Mouse (Mus musculus) neutrophil, adult 5-6 weeks (primary cell): ENCODE measurements around the gene Trak1. TPM values are rescaled to one million over a fixed set of nuclear protein-coding genes. Genes with fewer than 3 reads are reported as not detected.
A peak's percentile ranks its signal among the peaks of the same experiment; 100 is the strongest.
"Not testable (repeated sequence)": the region's sequence is repeated elsewhere in the genome, so short reads cannot be mapped to it uniquely, and the experiment has no call there.

Experiments
- ATAC-seq: fragments of 151-379, 151-347 bp; 2 replicates; pipeline ENCODE4 v1.8.0; 2017; ENCODE audit warnings: mild to moderate bottlenecking, moderate TSS enrichment; ENCODE audit not compliant: insufficient number of reproducible peaks, poor library complexity, low FRiP score, severe bottlenecking; ENCODE audit errors: extremely low read depth
- total RNA-seq: library from RNA; stranded (forward); fragments of 200-1000 nt; gene quantifications from 2 replicates; pipeline ENCODE4 v1.2.3, GENCODE M21; 2017

Gene Trak1
- total RNA-seq, 1 experiment from 2014 or later: 45.3 TPM

- ATAC-seq: peak; percentile 51
Measured at GRCm38 (mm10) chr9:121313656-121314374, 16.5 kb downstream of the Trak1 start.

DNA sequence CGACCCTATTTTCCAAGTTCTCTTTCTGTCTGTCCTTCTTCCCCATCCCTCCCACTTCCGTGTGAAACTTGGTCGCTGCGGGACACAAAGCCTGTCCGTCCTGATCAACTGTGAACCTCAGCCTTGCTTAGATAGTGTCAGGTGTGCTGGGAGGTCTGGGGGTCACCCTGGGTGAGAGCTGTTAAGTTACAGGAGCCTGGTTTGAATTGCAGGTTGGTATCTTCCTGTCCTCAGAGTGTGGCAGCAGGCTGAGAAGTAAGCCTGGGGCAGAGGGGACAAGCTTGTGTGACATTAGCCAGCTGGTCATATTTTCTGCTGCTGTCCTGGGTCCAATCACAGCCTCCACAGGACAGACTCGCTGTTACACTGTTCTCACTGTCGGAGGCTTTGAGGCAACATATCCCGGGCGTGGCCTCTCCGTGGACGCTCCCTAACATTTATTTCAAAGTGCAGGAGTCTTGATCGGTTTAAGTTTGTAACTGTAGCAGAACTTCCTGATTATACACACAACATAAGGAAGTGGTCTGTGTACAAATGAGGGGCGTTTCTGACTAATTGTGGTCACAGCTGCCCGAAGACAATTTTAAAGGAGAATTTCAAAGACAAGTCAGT lies 17.3 kb downstream of the Trak1 start:
- ATAC-seq: peak; percentile 43

DNA sequence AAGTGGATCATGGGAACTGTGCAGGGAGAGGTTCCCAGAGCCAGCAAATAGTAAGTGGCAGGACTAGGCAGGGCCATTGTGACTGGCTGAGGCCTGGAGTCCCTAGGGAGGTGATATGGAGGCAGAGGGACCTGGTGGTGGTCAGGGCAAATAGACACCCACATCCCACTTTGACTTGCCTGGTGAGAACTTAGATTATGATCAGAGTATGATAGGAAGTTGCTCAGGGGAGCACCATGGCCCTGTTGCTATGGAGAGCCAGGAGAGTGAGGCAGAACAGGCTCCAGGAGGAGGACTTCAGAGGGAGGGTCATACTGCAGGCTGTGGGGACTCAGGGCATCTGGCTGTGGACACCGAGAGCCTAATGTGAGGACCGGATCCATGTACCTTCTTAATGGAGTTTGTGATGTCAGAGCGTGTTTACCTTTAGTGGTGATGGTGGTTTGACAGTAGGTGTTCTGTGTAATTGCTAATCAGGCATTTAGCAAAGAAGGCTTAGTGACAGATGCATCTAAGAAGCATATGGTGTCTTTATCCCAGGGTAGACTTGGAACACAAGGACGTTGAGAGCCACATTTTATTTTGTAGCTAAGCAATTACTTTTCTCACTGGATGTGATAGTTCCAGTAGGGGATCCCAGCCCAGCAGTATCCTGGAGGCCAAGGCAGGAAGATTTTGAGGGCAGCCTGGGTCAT lies 18.7 kb downstream of the Trak1 start:
- ATAC-seq: no peak

DNA sequence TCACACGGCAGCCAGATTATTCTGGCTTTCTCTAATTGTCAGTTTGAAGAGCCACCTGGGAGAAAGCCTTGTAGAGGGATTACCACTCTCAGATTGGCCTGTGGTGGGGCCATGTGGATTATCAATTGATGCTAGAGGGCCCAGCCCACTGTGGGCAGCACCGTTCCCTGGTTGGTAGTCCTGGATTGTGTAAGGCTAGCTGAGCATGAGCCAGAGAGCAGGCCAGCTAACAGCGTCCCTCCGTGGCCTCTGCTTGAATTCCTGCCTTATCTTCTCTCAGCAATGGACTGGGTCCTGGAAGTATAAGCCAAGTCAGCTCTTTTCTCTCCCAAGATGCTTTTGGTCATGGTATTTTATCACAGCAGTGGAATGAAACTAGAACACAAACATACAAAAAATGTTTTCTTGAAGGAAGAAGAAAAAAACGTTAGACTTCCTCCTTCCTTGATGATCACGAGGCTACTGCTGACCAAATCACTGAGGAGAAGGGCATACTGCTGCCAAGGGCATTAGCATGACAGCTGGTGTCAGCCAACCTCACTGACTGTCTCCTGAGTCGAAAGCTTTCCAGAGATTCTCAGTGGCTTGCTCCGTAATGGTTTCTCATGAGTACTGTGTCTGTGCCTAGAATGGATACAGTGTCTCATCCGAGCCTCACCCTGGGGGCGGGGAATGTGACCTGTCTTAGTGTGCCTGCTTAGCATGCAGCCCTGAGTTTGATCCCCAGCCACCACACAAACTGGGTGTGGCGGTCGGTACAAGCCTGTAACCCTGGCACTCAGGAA lies 19.5 kb downstream of the Trak1 start:
- ATAC-seq: peak; percentile 49

- ATAC-seq: no peak
Measured at GRCm38 (mm10) chr9:121319323-121319966, 22.1 kb downstream of the Trak1 start.

GRCm38 (mm10) chr9:121320433-121320832 lies 23.1 kb downstream of the Trak1 start:
- no peak for ATAC-seq

DNA sequence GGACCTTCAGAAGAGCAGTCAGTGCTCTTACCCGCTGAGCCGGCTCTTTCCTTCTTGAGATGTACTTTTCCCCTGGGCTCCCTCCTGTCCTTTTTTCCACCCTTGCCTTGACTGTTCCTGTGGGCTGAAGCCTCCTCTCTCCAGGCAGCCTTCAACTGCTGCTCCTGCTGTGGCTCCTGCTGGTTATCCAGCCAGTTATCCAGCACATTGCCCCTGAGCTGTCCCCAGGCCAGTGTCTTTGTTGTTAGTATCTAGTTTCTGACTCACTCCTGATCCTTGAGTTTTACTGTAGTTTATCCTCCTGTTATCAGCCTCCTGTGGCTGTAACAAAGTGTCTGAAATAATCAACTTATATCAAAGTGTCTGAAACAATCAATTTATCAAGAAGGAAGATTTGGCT lies 23.8 kb downstream of the Trak1 start:
- no peak for ATAC-seq

DNA sequence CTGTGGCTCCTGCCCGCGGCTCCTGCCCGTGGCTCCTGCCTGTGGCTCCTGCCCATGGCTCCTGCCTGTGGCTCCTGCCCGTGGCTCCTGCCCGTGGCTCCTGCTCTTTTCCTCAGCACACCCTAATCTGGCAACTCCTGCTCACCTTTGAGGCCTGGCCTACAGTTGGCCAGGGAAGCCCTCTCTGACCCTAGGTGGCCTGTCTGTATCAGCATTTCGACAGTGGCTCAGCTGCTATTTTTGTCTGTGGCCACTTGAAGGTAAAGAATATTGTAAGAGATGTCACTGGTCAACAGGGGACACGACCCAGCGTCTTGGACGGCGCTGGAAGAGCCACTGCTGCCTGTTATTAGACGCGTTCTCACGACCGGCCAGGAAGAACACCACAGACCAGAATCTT lies 24.7 kb downstream of the Trak1 start:
- ATAC-seq: no peak

GRCm38 (mm10) chr9:121328342-121328741 lies 31.0 kb downstream of the Trak1 start:
- not testable (repeated sequence) for ATAC-seq

GRCm38 (mm10) chr9:121329181-121329580 lies 31.9 kb downstream of the Trak1 start:
- ATAC-seq: no peak

GRCm38 (mm10) chr9:121330065-121330464 lies 32.8 kb downstream of the Trak1 start:
- ATAC-seq: no peak

- ATAC-seq: no peak
Measured at GRCm38 (mm10) chr9:121331438-121331837, 34.1 kb downstream of the Trak1 start.

GRCm38 (mm10) chr9:121331878-121332630 lies 34.8 kb downstream of the Trak1 start:
- ATAC-seq: no peak

- ATAC-seq: no peak
Measured at GRCm38 (mm10) chr9:121333559-121333958, 36.3 kb downstream of the Trak1 start.

DNA sequence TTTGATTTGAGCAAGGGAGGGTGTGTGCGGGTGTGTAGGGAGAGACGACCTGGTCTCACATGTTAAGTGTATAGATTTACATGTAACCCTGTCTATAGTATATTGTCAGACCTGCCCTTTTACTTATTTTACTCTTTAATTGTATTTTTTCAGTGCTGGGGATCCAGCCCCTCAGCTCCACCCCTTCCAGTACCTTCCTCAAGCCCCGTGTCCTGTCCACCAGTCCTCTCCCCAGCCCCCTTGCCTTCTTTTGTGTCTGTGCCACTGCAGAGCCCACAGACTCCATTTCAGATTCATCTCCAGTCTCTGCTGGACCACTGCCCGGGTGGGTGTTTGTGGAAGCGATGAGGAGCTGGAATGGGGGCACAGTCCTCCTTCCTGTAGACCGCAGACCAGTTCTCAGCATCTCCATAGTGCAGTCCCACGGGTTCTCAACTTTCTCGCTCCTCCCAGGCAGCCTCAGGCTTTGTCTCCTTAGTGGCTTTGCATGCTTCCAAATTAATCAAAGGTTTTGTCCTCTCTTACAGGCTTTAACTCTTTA lies 37.1 kb downstream of the Trak1 start:
- no peak for ATAC-seq

DNA sequence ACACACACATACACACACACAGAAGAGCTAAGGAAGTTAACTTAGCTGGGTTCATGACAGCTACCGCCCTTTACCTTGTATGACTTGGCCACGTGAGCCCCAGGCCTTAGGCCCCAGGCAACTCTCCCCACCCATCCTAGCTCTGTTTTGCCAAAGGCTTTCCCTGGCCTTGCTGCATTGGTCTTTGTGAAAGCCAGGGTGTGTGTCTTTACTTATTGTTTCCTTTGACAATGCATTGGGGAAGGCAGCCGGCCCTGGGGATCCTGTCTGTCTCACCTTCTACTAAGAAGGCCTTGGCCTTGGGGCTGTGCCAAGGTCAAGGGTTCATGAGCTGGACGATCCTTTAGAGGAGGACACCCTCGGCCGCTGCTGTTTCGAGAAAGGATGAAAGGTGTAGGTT lies 38.3 kb downstream of the Trak1 start:
- no peak for ATAC-seq

DNA sequence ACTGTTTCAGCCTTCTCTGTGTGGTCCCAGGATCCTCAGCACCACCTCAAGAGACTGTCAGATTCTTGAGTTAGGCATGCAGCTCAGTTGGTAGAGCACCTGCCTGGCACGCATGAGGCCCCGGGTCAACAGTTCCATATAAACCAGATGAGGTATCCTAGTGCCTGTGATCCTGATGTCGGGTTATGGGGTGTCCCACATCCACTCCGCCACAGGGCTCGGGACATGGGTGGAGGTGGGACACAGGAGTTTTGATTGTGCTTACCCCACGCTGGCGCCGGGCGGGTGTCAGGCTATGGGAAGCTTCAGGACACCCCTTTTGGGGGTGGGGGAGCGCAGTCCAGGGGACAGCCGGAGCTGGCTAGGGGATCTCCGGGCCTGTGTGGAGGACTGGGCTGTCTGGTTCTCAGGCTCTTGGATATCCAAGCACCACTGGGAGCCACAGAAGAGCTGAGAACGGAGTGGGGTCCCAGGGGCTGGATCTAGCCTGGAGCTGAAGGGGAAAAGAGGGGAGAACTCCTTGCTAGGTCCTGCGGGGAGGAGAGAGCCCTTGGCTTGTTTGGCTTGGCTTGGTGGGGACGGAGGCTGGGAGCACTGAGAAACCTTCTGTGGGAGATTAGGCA lies 39.1 kb downstream of the Trak1 start:
- ATAC-seq: 0 out of 2 replicates have a peak, but pooled peaks have one; percentile 13
